Mouse (Mus musculus) embryonic facial prominence, embryonic 13.5 days (tissue): ENCODE measurements around the gene Ugt1a2. TPM values are rescaled to one million over a fixed set of nuclear protein-coding genes. Genes with fewer than 3 reads are reported as not detected.
"Not testable (repeated sequence)": the region's sequence is repeated elsewhere in the genome, so short reads cannot be mapped to it uniquely, and the experiment has no call there.

ENCODE experiments used
- ATAC-seq: fragments of 200-750 bp; cut with Nextera tagmentation; 2 replicates; pipeline ENCODE4 v1.8.0; 2017; ENCODE audit warnings: low read depth; ENCODE audit not compliant: insufficient number of reproducible peaks, insufficient read depth, low FRiP score, low TSS enrichment
- H3K27ac ChIP-seq: fragments of 300-500 bp; sonication (generic); 2 replicates; pipeline ENCODE4 v1.5.1; 2015; ENCODE audit warnings: moderate library complexity, mild to moderate bottlenecking, inconsistent platforms
- H3K27me3 ChIP-seq: fragments of 300-500 bp; sonication (generic); 2 replicates; pipeline ENCODE4 v1.6.1; 2015; ENCODE audit warnings: mild to moderate bottlenecking, inconsistent platforms
- H3K36me3 ChIP-seq: fragments of 300-500 bp; sonication (generic); 2 replicates; pipeline ENCODE4 v1.6.1; 2015; ENCODE audit warnings: mild to moderate bottlenecking, inconsistent platforms
- H3K4me1 ChIP-seq: fragments of 300-500 bp; sonication (generic); 2 replicates; pipeline ENCODE4 v1.6.1; 2015; ENCODE audit warnings: inconsistent platforms
- H3K4me2 ChIP-seq: fragments of 300-500 bp; sonication (generic); 2 replicates; pipeline ENCODE4 v1.6.1; 2015; ENCODE audit warnings: moderate library complexity, mild to moderate bottlenecking, inconsistent platforms
- H3K4me3 ChIP-seq: fragments of 300-500 bp; sonication (generic); 2 replicates; pipeline ENCODE4 v1.5.1; 2015; ENCODE audit warnings: mild to moderate bottlenecking, inconsistent platforms
- H3K9ac ChIP-seq: fragments of 300-500 bp; sonication (generic); 2 replicates; pipeline ENCODE4 v1.6.1; 2015; ENCODE audit warnings: mild to moderate bottlenecking, inconsistent platforms
- H3K9me3 ChIP-seq: fragments of 300-500 bp; sonication (generic); 2 replicates; pipeline ENCODE4 v1.6.1; 2016; ENCODE audit warnings: inconsistent platforms
- WGBS: fragments of 180-500 bp; shearing (Covaris S2); methylation state at CpG from one replicate; pipeline ENCODE4 v1.1.7; 2015; ENCODE audit warnings: mixed read lengths; 5-methylcytosine and 5-hydroxymethylcytosine counted together
- polyA plus RNA-seq: library from polyadenylated mRNA; unstranded; fragments of >200 nt; fragmentation: Nextera tagmentation; extraction: Ambion mirVana; gene quantifications from 2 replicates; pipeline ENCODE4 v1.2.1, GENCODE M21; 2015

The Ugt1a2 gene
- polyA plus RNA-seq, 1 experiment from 2014 or later, result not detected

DNA sequence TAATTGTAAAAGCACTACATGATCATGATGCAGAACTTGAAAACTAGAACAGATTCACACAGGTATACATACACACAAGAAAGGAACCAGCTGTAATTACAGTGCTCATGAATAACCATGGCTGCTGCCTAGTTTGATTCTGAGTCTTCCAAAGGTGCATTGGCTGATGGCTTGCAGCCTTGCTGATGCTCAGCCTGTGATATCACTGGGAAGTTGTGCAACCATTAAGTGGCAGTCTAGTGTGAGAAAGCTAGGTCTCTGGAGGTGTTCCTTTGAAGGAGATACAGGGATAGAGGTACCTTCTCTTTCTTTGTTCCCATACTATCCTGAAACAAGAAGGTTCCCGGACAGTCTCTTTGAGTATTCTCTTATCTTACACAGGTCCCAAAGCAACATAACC is 18.7 kb downstream of the Ugt1a2 start:
- WGBS, result 18% methylated on average over 1 of the region's 1 CpGs
- no peak overlapping the region for H3K9ac ChIP-seq

DNA sequence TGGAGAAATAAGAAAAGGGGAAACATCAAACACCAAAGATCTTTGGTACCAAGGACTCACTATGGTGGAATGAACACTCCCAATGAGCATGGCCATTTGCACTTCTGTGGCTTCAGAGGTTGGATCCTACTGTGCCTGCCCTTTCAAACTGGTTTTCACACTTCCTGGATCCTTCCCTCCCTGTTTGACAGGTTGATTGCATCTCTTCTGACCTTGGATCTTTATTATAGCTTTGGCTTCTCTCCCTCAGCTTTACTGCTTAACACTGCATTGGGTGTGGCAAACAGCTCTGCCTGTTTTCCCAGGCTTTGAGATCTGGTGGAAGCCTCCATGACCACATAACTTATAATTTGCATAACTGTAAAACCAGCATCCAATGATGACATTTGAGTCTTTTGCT is 19.9 kb downstream of the Ugt1a2 start:
- Histone ChIP-seq H3K36me3 (no peaks in the 10 kb centered on the region), H3K9ac (no peak overlapping the region), H3K9me3 (peaks cover 23% of the 10 kb centered on the region), H3K4me3 (no peak overlapping the region), H3K4me1 (no peaks in the 10 kb centered on the region), H3K27ac (no peak overlapping the region), H3K4me2 (no peak overlapping the region), H3K27me3 (no peaks in the 10 kb centered on the region)
- no peak for ATAC-seq

More for the DNA sequence above, 18.7 kb downstream of the Ugt1a2 start:
- no peak for ATAC-seq
- Histone ChIP-seq H3K36me3 (no peaks in the 10 kb centered on the region), H3K27me3 (no peaks in the 10 kb centered on the region), H3K27ac (no peak overlapping the region), H3K4me3 (no peak overlapping the region), H3K4me2 (no peak overlapping the region), H3K9me3 (peaks cover 32% of the 10 kb centered on the region), H3K4me1 (no peaks in the 10 kb centered on the region)

DNA sequence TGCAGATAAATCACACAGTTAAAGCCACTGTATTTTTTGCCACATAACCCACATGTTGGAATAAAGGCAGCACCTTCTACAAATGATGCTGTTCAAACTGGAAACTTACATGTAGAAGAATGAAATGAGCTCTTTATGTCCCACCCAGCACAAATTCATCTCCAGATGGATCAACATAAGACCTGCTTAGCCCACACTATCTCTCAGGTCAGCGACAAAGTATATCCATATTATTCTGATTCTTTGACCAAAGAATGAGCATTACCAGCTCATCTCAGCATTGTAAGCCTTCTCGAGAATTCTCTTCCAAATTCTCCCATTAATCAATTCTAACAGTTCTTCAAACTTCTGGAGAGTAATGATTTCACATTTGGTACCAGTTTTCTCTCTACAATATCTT is 21.8 kb downstream of the Ugt1a2 start:
- Histone ChIP-seq H3K36me3 (no peaks in the 10 kb centered on the region), H3K27me3 (no peaks in the 10 kb centered on the region), H3K9me3 (peaks cover 25% of the 10 kb centered on the region), H3K27ac (no peak overlapping the region), H3K4me1 (no peaks in the 10 kb centered on the region), H3K4me2 (no peak overlapping the region), H3K9ac (no peak overlapping the region), H3K4me3 (no peak overlapping the region)
- WGBS, result 50% methylated on average over 2 of the region's 2 CpGs
- ATAC-seq, result no peak

- not testable (repeated sequence) for H3K4me3 ChIP-seq, H3K9ac ChIP-seq, H3K4me1 ChIP-seq
Measured at GRCm38 (mm10) chr1:88223011-88223515, 22.7 kb downstream of the Ugt1a2 start.

GRCm38 (mm10) chr1:88223591-88223990 is 23.2 kb downstream of the Ugt1a2 start:
- Histone ChIP-seq H3K36me3 (no peaks in the 10 kb centered on the region), H3K4me2 (no peak overlapping the region), H3K27me3 (no peaks in the 10 kb centered on the region), H3K27ac (no peak overlapping the region), H3K4me3 (no peak overlapping the region), H3K4me1 (no peaks in the 10 kb centered on the region), H3K9ac (no peak overlapping the region), H3K9me3 (peaks cover 33% of the 10 kb centered on the region)
- no peak for ATAC-seq
- WGBS, result 47% methylated on average over 1 of the region's 1 CpGs

More at GRCm38 (mm10) chr1:88223011-88223515, 22.7 kb downstream of the Ugt1a2 start:
- H3K4me2 ChIP-seq, H3K27ac ChIP-seq, H3K36me3 ChIP-seq, ATAC-seq, H3K27me3 ChIP-seq: not testable (repeated sequence)
- peaks cover 28% of the 10 kb centered on the region for H3K9me3 ChIP-seq

- Histone ChIP-seq H3K9me3 (peaks cover 39% of the 10 kb centered on the region), H3K36me3 (no peaks in the 10 kb centered on the region), H3K4me3 (no peak overlapping the region), H3K9ac (no peak overlapping the region), H3K4me1 (no peaks in the 10 kb centered on the region), H3K27me3 (no peaks in the 10 kb centered on the region), H3K27ac (no peak overlapping the region), H3K4me2 (no peak overlapping the region)
- no peak for ATAC-seq
- 66% methylated on average over 2 of the region's 2 CpGs for WGBS
Measured at GRCm38 (mm10) chr1:88224029-88224776, 23.8 kb downstream of the Ugt1a2 start.

GRCm38 (mm10) chr1:88225301-88225700 is 24.9 kb downstream of the Ugt1a2 start:
- H3K27ac ChIP-seq, H3K4me2 ChIP-seq, H3K27me3 ChIP-seq, H3K4me3 ChIP-seq, H3K4me1 ChIP-seq, H3K36me3 ChIP-seq, H3K9ac ChIP-seq, ATAC-seq: not testable (repeated sequence)
- 34% methylated on average over 2 of the region's 2 CpGs for WGBS
- peaks cover 50% of the 10 kb centered on the region for H3K9me3 ChIP-seq

GRCm38 (mm10) chr1:88225741-88226140 is 25.3 kb downstream of the Ugt1a2 start:
- H3K27ac ChIP-seq, result no peak overlapping the region
- H3K4me2 ChIP-seq, result no peak overlapping the region
- ATAC-seq, result no peak
- H3K4me3 ChIP-seq, result no peak overlapping the region
- no peaks in the 10 kb centered on the region for H3K4me1 ChIP-seq
- H3K27me3 ChIP-seq, result no peaks in the 10 kb centered on the region
- H3K36me3 ChIP-seq, result no peaks in the 10 kb centered on the region
- peaks cover 55% of the 10 kb centered on the region for H3K9me3 ChIP-seq
- H3K9ac ChIP-seq, result no peak overlapping the region

GRCm38 (mm10) chr1:88226670-88227379 is 26.4 kb downstream of the Ugt1a2 start, which contains the start of gene Mroh2a:
Gene Mroh2a, plus strand, starts transcription at chr1:88226986.
- Histone ChIP-seq H3K4me1 (no peaks in the 10 kb centered on the region), H3K27me3 (no peaks in the 10 kb centered on the region), H3K4me3 (no peak within 1 kb of the TSS), H3K9me3 (peaks cover 65% of the 10 kb centered on the region), H3K36me3 (no peaks in the 10 kb centered on the region), H3K9ac (no peak within 1 kb of the TSS), H3K4me2 (no peak within 1 kb of the TSS), H3K27ac (no peak within 1 kb of the TSS)
- no peak; the same call in 1 of the 2 replicates for ATAC-seq
- WGBS, result 50% methylated on average over 5 of the region's 5 CpGs

GRCm38 (mm10) chr1:88227482-88227881 is 27.1 kb downstream of the Ugt1a2 start:
- H3K4me3 ChIP-seq, result no peak overlapping the region
- no peaks in the 10 kb centered on the region for H3K27me3 ChIP-seq
- H3K27ac ChIP-seq, result no peak overlapping the region
- H3K9me3 ChIP-seq, result peaks cover 71% of the 10 kb centered on the region
- no peak overlapping the region for H3K9ac ChIP-seq
- ATAC-seq, result no peak
- H3K36me3 ChIP-seq, result no peaks in the 10 kb centered on the region
- WGBS, result 57% methylated on average over 2 of the region's 2 CpGs
- H3K4me1 ChIP-seq, result no peaks in the 10 kb centered on the region
- no peak overlapping the region for H3K4me2 ChIP-seq

DNA sequence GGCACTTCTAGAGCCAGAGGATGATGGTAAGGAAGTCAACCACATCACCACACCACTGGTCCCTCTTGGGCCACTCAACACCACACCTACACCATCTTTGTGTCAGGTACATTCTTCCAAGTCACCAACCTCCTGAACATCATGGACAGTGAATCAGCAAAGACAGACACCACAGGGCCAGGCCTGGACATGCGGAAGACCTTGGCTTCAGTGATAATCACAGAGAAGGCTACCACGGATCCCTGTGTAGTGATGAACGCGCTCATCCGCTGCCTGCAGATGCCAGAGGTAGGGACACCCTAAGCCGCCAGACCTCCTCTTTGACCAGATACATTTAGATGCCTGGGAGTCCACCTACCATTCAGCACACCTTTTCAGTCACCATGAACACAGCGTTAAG is 27.7 kb downstream of the Ugt1a2 start:
- Histone ChIP-seq H3K4me2 (no peak overlapping the region), H3K9me3 (peaks cover 77% of the 10 kb centered on the region), H3K4me3 (no peak overlapping the region), H3K36me3 (no peaks in the 10 kb centered on the region), H3K27ac (no peak overlapping the region), H3K27me3 (no peaks in the 10 kb centered on the region), H3K4me1 (no peaks in the 10 kb centered on the region), H3K9ac (no peak overlapping the region)
- ATAC-seq, result peak; percentile 1; the same call in 1 of the 2 replicates
- 67% methylated on average over 7 of the region's 7 CpGs for WGBS

DNA sequence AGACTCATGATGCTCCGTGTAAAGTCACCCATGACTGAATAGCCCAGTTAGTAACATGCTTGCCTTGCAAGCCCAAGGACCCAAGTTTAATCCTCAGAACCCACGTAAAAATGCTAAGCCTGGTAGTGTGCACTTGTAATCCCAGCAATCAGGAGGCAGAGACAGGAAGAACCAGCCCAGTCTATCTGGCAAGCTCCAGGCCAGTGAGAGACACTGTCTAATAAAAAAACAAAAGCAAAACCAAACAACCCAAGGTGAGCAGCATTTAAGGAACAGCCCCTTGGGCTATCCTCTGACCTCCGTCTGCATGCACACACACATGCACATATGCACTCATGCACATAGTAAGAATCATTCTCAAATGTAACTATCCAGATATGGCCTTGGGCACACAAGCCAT is 29.2 kb downstream of the Ugt1a2 start:
- Histone ChIP-seq H3K9me3 (peaks cover 91% of the 10 kb centered on the region), H3K4me1 (no peaks in the 10 kb centered on the region), H3K27me3 (no peaks in the 10 kb centered on the region), H3K27ac (no peak overlapping the region), H3K4me3 (no peak overlapping the region), H3K36me3 (no peaks in the 10 kb centered on the region), H3K4me2 (no peak overlapping the region), H3K9ac (no peak overlapping the region)
- 73% methylated on average over 3 of the region's 3 CpGs for WGBS
- no peak for ATAC-seq
